Mouse (Mus musculus) hindbrain, embryonic 16.5 days (tissue): ENCODE data around the gene Col6a2. TPM values are rescaled to one million over a fixed set of nuclear protein-coding genes. Genes with fewer than 3 reads are reported as not detected.
A peak's percentile ranks its signal among the peaks of the same experiment; 100 is the strongest.

Experiments
- ATAC-seq: fragments of 200-750 bp; cut with Nextera tagmentation; 2 replicates; pipeline ENCODE4 v1.8.0; 2017; ENCODE audit warnings: moderate TSS enrichment, moderate library complexity
- H3K27ac ChIP-seq: fragments of 300-500 bp; sonication (generic); 2 replicates; pipeline ENCODE4 v1.5.1; 2014; ENCODE audit warnings: low read depth, mild to moderate bottlenecking, control low read depth, low read length, moderate library complexity
- H3K27me3 ChIP-seq: fragments of 300-500 bp; sonication (generic); replicated peaks from 2 replicates; pipeline ENCODE4 v1.6.1; 2014; ENCODE audit warnings: low read length; ENCODE audit not compliant: control insufficient read depth, insufficient read depth
- H3K36me3 ChIP-seq: fragments of 300-500 bp; sonication (generic); 2 replicates; pipeline ENCODE4 v1.6.1; 2014; ENCODE audit warnings: mild to moderate bottlenecking, low read length, moderate library complexity, mixed read lengths; ENCODE audit not compliant: control insufficient read depth, insufficient read depth
- H3K4me1 ChIP-seq: fragments of 300-500 bp; sonication (generic); 2 replicates; pipeline ENCODE4 v1.6.1; 2014; ENCODE audit warnings: low read depth, low read length; ENCODE audit not compliant: control insufficient read depth, insufficient read depth
- H3K4me2 ChIP-seq: fragments of 300-500 bp; sonication (generic); 2 replicates; pipeline ENCODE4 v1.6.1; 2014; ENCODE audit warnings: mild to moderate bottlenecking, low read length, control low read depth, moderate library complexity
- H3K4me3 ChIP-seq: fragments of 300-500 bp; sonication (generic); 2 replicates; pipeline ENCODE4 v1.5.1; 2014; ENCODE audit warnings: mild to moderate bottlenecking, low read length, control low read depth, moderate library complexity
- H3K9ac ChIP-seq: fragments of 300-500 bp; sonication (generic); 2 replicates; pipeline ENCODE4 v1.6.1; 2014; ENCODE audit warnings: low read depth, mild to moderate bottlenecking, control low read depth, low read length, moderate library complexity
- H3K9me3 ChIP-seq: fragments of 300-500 bp; sonication (generic); 2 replicates; pipeline ENCODE4 v1.6.1; 2014; ENCODE audit warnings: mild to moderate bottlenecking, low read length, moderate library complexity; ENCODE audit not compliant: control insufficient read depth
- WGBS: fragments of 180-500 bp; shearing (Covaris S2); extraction: QIAGEN DNeasy Blood & Tissue Kit; methylation state at CpG from one replicate; pipeline ENCODE4 v1.1.7; 2014; 5-methylcytosine and 5-hydroxymethylcytosine counted together
- polyA plus RNA-seq: library from polyadenylated mRNA; unstranded; fragments of >200 nt; fragmentation: Nextera tagmentation; extraction: Ambion mirVana; gene quantifications from 2 replicates; pipeline ENCODE4 v1.2.1, GENCODE M21; 2015

Gene Col6a2
- polyA plus RNA-seq, 1 experiment from 2014 or later: 20.0 TPM

DNA sequence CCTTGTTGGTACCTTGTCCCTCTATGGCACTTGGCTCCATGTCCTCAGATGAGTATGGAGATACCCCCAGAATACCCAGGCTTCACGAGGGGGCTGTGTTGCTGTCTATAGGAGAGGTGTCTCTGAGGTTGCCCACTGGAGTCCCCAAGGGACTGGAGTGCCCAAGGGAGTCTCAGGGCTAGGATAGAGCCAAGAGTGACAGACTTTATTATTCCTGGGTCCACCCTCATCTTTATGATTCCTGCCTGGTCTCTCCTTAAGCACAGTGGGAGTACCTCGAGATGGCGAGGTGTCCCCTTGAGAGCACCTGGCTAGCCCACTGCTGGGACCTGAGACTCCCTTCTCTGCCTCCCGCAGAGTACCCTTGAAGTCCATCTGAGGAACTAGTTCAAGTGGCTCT, 1.0 kb downstream of the Col6a2 start:
- ATAC-seq: no peak
- 72% methylated on average over 4 of the region's 4 CpGs for WGBS
- H3K4me1 ChIP-seq: no peaks in the 10 kb centered on the region
- H3K9me3 ChIP-seq: no peaks in the 10 kb centered on the region
- no peak overlapping the region for H3K4me2 ChIP-seq
- H3K36me3 ChIP-seq: no peaks in the 10 kb centered on the region
- no peak overlapping the region for H3K4me3 ChIP-seq
- H3K27me3 ChIP-seq: no peaks in the 10 kb centered on the region
- no peak overlapping the region for H3K9ac ChIP-seq
- H3K27ac ChIP-seq: no peak overlapping the region

DNA sequence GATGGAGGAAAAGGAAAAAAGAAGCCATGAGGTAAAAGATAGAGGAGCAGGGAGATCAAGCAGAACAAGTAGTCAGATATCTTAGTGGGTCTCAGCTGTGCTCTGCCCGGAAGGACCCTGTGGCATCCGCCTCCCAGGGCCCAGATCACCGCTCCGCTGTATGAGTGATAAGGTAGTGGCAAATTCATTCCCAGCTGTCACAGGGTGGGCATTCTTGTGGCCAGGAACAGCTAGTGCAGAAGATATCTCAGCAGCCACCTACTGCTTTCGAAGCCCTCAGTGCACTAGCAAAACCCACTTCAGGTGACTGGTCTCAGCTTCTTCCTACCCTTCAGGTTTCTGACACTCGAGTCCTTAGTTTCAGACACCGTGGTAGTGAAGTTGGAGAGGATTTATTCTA, 11.0 kb downstream of the Col6a2 start:
- Histone ChIP-seq H3K9ac (no peak overlapping the region), H3K27ac (no peak overlapping the region), H3K4me3 (no peak overlapping the region), H3K9me3 (no peaks in the 10 kb centered on the region), H3K36me3 (no peaks in the 10 kb centered on the region), H3K4me2 (no peak overlapping the region), H3K27me3 (no peaks in the 10 kb centered on the region), H3K4me1 (no peaks in the 10 kb centered on the region)
- ATAC-seq: no peak
- WGBS: 91% methylated on average over 7 of the region's 7 CpGs

DNA sequence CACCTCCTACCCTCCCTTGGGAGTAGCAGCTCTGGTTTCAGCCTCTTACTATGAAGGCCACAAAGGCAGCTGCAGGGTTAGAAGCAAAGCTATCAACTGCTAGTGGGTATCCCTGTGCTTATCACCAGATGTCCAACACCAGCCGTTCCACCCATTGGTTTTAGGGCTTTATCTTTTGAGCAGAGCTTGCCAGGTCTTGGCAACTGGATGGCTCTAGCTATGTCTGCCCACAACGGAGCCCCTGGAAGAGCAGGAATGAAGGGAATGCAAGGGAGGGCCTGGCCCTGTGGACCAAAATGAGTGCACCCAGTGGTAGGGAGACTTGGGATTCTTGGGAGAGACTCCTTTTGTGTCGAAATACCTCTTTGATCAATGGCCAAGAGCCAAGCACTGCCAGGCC, 20.7 kb downstream of the Col6a2 start:
- H3K9me3 ChIP-seq: no peaks in the 10 kb centered on the region; the same call in 1 of the 2 replicates
- whole genome bisulfite sequencing: 67% methylated on average over 3 of the region's 3 CpGs
- no peak overlapping the region for H3K4me3 ChIP-seq
- ATAC-seq: no peak
- no peak overlapping the region for H3K27ac ChIP-seq
- no peak overlapping the region for H3K4me2 ChIP-seq
- no peak overlapping the region for H3K9ac ChIP-seq
- H3K27me3 ChIP-seq: no peaks in the 10 kb centered on the region
- no peaks in the 10 kb centered on the region for H3K4me1 ChIP-seq
- H3K36me3 ChIP-seq: no peaks in the 10 kb centered on the region

DNA sequence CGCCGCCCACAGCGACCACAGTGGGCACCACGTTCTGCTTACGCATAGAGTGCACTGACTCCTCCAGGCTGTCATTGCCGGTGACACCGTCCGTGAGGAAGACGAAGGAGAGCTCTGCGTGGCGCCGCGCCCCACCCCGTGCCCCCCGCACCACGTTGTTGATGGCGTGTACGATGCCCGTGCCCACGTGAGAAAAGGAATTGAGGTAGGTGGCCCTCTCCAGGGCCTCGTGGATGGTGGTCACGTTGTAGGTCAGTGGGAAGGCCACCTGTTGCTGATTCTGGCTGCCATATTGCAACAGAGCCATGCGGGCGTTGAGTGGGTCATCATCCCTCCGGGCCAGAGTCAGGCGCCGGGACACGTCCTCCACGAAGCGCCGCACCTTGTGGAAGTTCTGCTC, 27.1 kb downstream of the Col6a2 start:
- Histone ChIP-seq H3K27me3 (no peaks in the 10 kb centered on the region), H3K4me1 (no peaks in the 10 kb centered on the region), H3K4me3 (no peak overlapping the region), H3K4me2 (no peak overlapping the region), H3K36me3 (no peaks in the 10 kb centered on the region), H3K9ac (no peak overlapping the region), H3K9me3 (no peaks in the 10 kb centered on the region), H3K27ac (no peak overlapping the region)
- ATAC-seq: no peak
- 92% methylated on average over 31 of the region's 31 CpGs for WGBS

DNA sequence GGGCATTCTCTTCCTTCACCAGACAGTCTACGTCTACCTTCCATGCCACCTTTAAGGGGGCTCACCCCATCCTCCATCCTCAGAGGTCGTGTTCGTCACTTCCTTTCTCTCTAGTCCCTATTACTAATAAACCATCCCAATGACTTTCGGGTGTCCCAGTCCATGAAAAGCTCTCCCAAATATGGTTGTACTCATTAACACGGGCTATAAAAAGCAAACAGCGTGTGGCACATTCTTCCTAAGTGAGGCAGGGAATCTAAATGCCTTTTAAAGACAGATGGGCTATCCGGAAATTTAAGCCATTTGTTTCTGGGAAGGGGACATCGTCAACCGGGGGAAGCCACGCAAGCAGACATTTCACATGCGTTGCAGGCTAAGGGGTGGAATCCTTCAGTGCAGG, 33.2 kb downstream of the Col6a2 start:
- Histone ChIP-seq H3K9me3 (no peaks in the 10 kb centered on the region), H3K36me3 (no peaks in the 10 kb centered on the region), H3K4me3 (no peak overlapping the region), H3K9ac (no peak overlapping the region), H3K4me2 (no peak overlapping the region), H3K27ac (no peak overlapping the region), H3K27me3 (no peaks in the 10 kb centered on the region), H3K4me1 (no peaks in the 10 kb centered on the region)
- no peak for ATAC-seq
- 85% methylated on average over 11 of the region's 11 CpGs for WGBS

DNA sequence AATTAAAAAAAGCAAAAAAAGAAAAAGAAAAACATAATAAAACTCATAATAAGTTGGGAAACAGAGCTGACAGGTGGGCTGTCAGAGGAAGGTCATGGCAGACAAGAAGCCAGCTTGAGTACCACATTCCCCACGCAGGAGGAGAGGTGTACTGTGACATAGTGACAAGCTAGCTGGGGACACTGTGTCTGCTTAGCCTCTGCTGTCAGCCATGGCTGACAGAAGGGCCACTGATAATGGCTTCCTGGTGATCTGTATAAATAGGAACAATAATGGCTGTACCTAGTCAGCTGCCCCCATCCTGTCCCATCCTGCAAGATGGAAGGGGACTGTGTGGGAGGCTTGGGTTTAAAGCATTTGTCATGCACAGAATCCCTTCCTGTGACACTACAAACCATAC, 37.2 kb downstream of the Col6a2 start:
- 50% methylated on average over 1 of the region's 1 CpGs for WGBS
- H3K36me3 ChIP-seq: no peaks in the 10 kb centered on the region
- no peak overlapping the region for H3K4me3 ChIP-seq
- no peaks in the 10 kb centered on the region for H3K4me1 ChIP-seq
- H3K4me2 ChIP-seq: no peak overlapping the region
- ATAC-seq: no peak
- no peaks in the 10 kb centered on the region for H3K9me3 ChIP-seq
- H3K27me3 ChIP-seq: no peaks in the 10 kb centered on the region
- H3K9ac ChIP-seq: no peak overlapping the region
- no peak overlapping the region for H3K27ac ChIP-seq

DNA sequence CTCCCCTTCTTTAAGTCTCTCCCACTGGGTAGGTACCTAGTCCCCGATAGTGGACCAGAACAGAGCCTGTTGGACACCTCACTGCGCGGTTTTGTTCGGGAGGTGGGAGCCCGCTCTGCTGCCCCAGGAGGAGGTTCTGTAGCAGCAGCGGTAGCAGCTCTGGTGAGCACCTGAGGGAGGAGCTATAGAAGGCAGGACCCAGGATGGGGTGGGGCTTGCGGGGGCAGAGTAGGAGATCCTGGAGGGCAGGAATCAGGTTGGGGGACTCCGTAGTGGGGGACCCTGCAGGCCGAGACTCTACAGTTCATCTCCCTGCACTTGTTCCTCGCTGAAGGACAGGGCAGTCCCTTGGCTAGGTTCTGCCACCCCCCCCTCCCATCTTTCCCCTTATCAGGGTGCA, 39.3 kb downstream of the Col6a2 start:
- Histone ChIP-seq H3K9ac (no peak overlapping the region), H3K9me3 (no peaks in the 10 kb centered on the region), H3K4me3 (no peak overlapping the region), H3K36me3 (no peaks in the 10 kb centered on the region), H3K4me2 (peak overlapping the region; percentile 45), H3K27ac (no peak overlapping the region), H3K4me1 (no peaks in the 10 kb centered on the region), H3K27me3 (no peaks in the 10 kb centered on the region)
- 7% methylated on average over 10 of the region's 10 CpGs for WGBS
- ATAC-seq: no peak

DNA sequence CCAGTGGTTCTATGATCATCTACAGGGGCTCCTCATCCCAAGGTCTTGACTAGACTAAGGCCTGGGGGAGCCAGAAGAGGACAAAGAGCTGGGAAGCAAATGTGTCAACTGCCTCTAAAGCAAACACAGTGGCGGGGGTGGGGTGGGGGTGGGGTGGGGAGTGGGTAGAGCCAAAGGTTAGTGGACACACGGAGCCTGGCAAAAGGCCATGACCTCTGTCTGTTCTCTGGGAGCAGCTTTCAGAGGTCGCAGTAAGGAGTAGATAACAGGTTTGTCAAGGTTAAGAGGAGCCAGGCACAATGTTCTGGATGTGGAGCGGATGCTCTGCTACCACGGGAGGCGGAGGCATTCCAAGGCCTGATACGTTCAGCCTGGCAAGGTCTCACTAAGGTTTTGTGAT, 46.5 kb downstream of the Col6a2 start:
- ATAC-seq: no peak
- H3K27ac ChIP-seq: no peak overlapping the region
- WGBS: 83% methylated on average over 7 of the region's 7 CpGs

DNA sequence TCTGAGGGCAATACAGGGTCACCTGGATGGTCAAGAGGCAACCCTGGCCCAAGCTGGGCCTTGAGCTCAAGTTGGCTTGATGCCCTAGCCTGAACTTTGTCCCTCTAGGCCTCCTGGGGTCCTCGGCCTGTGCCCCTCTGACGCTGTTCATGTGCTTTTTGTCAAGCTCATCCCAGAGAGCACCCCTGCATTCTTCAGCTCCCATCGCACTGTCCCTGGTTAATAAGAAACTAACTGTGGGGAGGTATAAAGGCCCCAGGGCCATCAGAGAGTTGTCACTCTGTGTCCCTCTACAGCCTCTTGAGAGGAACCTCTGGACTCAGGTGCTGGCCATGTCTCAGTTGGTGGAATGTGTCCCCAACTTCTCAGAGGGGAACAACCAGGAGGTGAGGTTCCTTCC, 48.1 kb downstream of the Col6a2 start, which contains the start of gene Ftcd:
Ftcd (plus strand) TSS at position 275 of the 400 bp plus-strand sequence.
- no peaks in the 10 kb centered on the region for H3K36me3 ChIP-seq
- 0 out of 2 replicates have a peak, but pooled peaks cover 4% of the 10 kb centered on the region for H3K9me3 ChIP-seq
- H3K27ac ChIP-seq: no peak within 1 kb of the TSS
- H3K4me3 ChIP-seq: no peak within 1 kb of the TSS
- no peaks in the 10 kb centered on the region for H3K4me1 ChIP-seq
- H3K4me2 ChIP-seq: no peak within 1 kb of the TSS
- H3K9ac ChIP-seq: no peak within 1 kb of the TSS
- H3K27me3 ChIP-seq: no peaks in the 10 kb centered on the region
- WGBS: 67% methylated on average over 3 of the region's 3 CpGs
- no peak for ATAC-seq

More for the DNA sequence above, 46.5 kb downstream of the Col6a2 start:
- Histone ChIP-seq H3K27me3 (no peaks in the 10 kb centered on the region), H3K4me3 (no peak overlapping the region), H3K9ac (no peak overlapping the region), H3K4me2 (no peak overlapping the region), H3K9me3 (no peaks in the 10 kb centered on the region), H3K4me1 (no peaks in the 10 kb centered on the region), H3K36me3 (no peaks in the 10 kb centered on the region)

DNA sequence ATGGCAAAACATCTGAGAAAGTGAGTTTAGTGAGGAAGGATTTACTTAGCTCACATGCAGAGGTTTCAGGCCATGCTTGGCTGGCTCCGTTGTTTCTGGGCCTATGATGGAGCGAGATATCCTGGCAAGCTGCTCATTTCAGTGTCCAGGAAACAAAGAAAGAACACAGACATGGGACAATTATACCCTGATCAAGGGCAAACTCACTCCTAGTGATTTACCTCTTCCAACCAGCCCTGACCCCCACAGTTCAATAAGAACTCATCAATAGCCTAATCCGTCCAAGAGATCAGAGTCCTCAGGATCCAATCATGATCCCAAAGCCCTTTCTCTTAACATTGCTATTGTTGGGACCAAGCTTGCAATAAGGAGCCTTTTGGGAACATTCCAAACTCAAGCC, 51.3 kb downstream of the Col6a2 start:
- no peak for ATAC-seq
- WGBS: 65% methylated on average over 3 of the region's 3 CpGs
- Histone ChIP-seq H3K27me3 (no peaks in the 10 kb centered on the region), H3K36me3 (no peaks in the 10 kb centered on the region), H3K9me3 (0 out of 2 replicates have a peak, but pooled peaks cover 4% of the 10 kb centered on the region), H3K9ac (no peak overlapping the region), H3K4me3 (no peak overlapping the region), H3K4me1 (no peaks in the 10 kb centered on the region), H3K27ac (no peak overlapping the region), H3K4me2 (no peak overlapping the region)
